Mouse (Mus musculus) 416B (cell line): ENCODE data around the gene Olfr1280.
"Not testable (repeated sequence)": the region's sequence is repeated elsewhere in the genome, so short reads cannot be mapped to it uniquely, and the experiment has no call there.

Source experiments
- DNase-seq: peaks from one replicate; pipeline ENCODE4 v3.0.0; 2011; ENCODE audit warnings: low read depth

Gene Olfr1280

GRCm38 (mm10) chr2:111313717-111314116, at the start of gene Olfr1280:
Olfr1280 (plus strand) TSS chr2:111314017.
- DNase-seq = no peak

- DNase-seq = no peak
Observed at GRCm38 (mm10) chr2:111274006-111274405, 39.8 kb upstream of the Olfr1280 start, which contains the start of gene Olfr1277. Olfr1277 (minus strand) TSS chr2:111274106.

GRCm38 (mm10) chr2:111289836-111290235, 24.0 kb upstream of the Olfr1280 start, which contains the start of gene Olfr1278:
Olfr1278 (plus strand) TSS chr2:111290136.
- DNase-seq = no peak

GRCm38 (mm10) chr2:111298541-111298940, 15.3 kb upstream of the Olfr1280 start:
- no peak for DNase-seq

- DNase-seq = no peak
Observed at GRCm38 (mm10) chr2:111300374-111300773, 13.4 kb upstream of the Olfr1280 start, which contains the start of gene Olfr1279. Olfr1279 (plus strand) TSS chr2:111300635.

- DNase-seq = no peak
Observed at GRCm38 (mm10) chr2:111326220-111326619, 12.4 kb downstream of the Olfr1280 start, which contains the start of gene Olfr1281. Olfr1281 (plus strand) TSS chr2:111326520.

- not testable (repeated sequence) for DNase-seq
Observed at GRCm38 (mm10) chr2:111333721-111334120, 19.9 kb downstream of the Olfr1280 start.

GRCm38 (mm10) chr2:111335976-111336375, 22.2 kb downstream of the Olfr1280 start, which contains the start of gene Olfr1282:
Olfr1282 (minus strand) TSS chr2:111336076.
- no peak for DNase-seq

GRCm38 (mm10) chr2:111366490-111366889, 52.7 kb downstream of the Olfr1280 start, which contains the start of gene Olfr1283:
Olfr1283 (plus strand) TSS chr2:111366790.
- no peak for DNase-seq

- no peak for DNase-seq
Observed at GRCm38 (mm10) chr2:111375222-111375621, 61.4 kb downstream of the Olfr1280 start, which contains the start of gene Olfr1284. Olfr1284 (plus strand) TSS chr2:111375522.
